Mouse (Mus musculus) A20 (cell line): Measurements from ENCODE around the gene Raver1.
A peak's percentile ranks its signal among the peaks of the same experiment; 100 is the strongest.

ENCODE experiments used
- DNase-seq: peaks from one replicate; pipeline ENCODE4 v3.0.0-alpha.2; 2011; ENCODE audit warnings: low read depth, low spot score

Gene Raver1

DNA sequence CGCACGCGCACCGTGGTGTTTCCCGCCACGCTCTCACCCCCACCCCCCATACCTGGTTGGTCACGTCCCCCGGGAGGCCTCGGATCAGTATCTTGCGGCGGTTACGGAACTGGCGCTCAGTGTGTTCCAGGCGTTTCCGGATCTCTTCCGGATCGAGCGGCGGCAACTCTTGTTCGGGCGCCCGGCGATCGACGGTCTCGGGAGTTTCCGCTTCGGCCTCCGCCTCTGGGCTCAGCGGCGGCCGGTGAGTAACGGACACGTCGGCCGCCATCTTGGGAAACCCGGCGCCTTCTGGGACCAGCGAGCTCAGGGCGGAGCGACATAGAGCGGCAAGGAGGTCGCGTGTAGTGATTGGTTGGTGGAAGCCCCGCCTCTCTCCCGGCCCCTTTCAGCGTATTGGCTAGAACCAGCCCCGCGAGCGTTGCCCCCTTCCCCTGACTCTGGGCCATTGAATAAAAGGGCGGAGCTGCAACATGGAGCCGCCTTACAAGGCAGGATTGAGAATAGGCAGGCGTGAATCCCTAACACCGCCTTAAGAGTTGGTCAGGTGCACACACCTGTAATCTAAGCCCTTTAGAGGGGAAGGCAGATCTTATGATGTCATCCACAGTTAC lies at the start of gene Raver1, which contains the start of gene Gm38431:
Gene Raver1 (minus strand): TSS at position 302 of the 614 bp plus-strand sequence.
Gene Gm38431 (minus strand): TSS at position 291 of the 614 bp plus-strand sequence.
- peak; percentile 94 for DNase-seq

DNA sequence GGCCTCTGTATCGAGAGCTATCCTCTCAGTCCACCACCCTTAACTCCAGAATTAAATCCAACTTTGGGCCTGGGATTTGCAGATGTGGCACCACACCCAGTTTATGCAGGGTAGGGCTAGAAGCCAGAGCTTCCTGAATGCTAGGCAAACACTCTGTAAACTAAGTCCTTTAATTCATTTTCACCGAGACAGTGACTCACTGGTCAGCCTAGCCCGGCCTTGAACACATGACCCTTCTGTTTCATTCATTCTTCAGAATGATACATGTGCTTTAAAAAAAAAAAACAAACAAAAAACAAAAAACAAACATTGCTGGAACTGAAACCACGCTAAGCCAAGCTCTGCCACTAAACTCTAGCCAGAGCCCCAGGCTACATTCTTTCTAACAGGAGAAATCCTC lies 46.6 kb upstream of the Raver1 start:
- DNase-seq: no peak

DNA sequence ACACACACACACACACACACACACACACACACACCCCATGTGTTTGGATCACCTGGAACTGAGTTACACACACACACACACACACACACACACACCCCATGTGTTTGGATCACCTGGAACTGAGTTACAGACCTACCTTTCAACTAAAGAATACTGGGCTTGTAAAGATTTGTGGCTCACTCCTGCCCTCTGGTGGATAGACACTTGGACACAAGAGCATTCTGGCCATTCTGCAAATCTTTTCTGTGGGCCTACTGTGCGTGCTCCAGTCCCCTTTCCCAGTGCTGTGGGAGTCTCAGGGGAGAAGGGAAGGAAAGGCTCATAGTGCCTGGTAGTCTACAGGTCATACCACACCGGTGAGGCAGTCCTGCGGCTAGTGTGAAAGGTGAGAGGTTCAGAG lies 45.4 kb upstream of the Raver1 start:
- peak; percentile 66 for DNase-seq

DNA sequence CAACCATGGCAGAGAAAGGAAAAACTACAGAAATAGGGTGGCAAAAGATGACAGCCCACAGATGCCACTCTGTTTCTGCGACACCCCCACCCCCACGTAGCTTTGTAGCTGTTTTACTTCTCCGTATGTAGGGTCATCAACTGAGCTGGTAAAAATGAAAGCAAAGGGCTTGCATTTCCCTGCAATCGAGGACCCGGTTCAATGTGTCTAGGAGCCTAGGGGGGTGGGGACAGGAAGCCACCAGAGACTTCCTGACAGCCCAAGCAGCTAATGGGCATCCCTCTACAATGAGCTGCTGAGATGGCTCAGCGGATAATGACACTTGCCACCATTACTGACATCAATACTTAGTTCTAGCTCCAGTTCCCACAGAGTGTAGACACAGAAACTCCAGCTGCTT lies 44.6 kb upstream of the Raver1 start:
- peak; percentile 46 for DNase-seq

DNA sequence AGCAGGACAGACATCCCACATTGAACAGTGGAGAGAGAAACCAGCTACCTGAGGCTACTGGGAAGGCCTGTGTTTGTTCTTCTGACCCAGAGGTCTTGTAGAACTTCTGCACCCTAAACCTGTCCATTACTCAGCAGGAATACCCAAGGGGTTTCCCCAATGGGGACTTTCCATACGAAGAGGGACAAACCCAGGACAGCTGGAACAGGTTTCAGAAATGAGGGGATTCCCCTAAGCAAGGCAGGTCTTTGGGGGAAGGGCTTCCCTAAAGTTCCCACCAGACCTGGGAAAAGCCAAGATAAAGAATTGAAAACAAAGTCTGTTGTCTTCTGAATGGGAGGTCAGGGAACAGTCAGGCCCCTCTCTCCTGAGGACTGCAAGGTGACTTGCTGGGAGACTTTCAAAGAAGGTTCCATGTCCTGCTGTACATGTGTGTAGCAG lies 44.2 kb upstream of the Raver1 start:
- DNase-seq: peak; percentile 65

DNA sequence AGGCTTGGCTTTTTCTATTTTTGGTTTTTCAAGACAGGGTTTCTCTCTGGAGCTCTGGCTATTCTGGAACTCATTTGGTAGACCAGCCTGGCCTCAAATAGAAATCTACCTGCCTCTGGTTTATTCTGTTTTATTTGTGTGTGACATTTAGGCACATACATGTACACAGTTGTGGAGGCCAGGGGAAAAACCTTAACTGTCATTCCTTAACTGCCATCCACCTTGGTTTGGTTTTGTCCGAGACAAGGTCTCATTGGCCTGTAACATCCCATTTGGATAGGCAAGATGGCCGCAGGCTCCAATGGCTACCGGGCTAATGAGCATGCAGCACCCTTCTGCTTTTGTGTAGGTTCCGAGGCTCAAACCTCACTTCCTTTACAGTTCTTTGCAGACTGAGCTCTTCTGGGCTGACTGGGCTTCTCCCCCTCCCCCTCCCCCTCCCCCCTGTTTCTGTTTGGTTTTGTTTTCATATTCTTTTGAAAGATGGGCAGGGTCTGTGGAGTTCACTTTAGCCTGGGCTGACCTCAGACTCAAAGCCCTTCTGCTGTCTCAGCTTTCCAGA lies 43.6 kb upstream of the Raver1 start:
- DNase-seq: peak; percentile 37

DNA sequence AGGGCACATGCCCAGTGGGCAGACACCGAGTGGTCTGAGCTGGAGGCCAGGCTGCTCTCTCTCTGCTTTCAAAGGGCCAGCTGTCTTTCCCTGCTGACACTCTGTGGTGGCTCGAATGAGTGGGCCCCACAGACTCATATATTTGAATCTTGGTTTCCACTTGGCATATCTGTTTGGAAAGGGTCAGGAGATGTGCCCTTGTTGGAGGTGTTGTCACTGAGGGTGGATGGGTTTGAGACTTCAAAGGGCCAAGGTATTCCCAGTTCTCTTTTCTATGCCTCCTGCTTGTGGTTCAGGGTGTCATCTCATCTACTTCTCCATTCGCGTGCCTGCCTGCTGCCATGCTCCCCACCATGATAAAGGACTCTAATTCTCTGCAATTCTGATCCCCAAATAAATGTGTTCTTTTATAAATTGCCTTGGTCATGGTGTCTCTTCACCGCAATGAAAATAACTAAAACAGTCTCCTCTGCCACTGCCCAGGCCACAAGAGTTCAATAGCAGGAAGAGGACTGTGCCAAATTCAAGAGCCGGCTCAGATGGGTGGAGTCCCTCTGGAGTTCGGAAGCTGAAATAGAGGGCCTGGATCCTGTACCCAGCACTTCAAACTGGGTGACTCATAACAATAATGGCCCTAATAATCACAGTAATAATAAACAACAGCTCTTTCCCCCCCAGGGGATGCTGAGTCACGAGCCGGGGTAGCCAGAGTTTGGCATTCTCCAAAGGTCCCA lies 43.0 kb upstream of the Raver1 start:
- peak; percentile 25 for DNase-seq

DNA sequence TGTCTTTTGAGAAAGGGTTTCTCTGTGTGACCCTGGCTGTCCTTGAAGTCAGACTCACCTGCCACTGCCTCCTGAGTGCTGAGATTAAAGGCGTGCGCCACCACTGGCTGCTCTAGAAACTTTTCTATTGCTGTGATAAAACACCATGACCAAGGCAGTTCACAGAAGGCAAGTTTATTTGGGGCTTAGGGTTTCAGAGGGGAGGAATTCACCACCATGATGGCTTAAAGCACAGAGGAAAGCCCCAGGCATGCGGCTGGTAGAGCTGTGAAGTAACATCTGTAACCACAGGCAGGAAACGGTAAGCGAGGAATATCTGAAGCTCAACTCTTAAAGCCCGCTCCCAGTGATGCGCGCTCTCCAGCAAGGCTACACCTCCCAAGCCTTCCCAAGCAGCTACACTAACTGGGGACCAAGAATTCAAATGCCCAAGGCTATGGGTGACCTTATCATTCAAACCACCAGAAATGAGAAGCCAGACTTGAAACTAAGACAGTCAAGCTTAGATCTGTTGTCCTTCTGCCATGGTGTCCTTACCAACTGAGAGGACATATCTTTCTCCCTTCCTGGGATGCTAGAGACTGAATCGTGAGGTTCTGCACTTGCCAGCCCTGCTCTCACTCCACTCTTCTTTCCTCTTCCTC lies 41.4 kb upstream of the Raver1 start:
- DNase-seq: peak; percentile 44

DNA sequence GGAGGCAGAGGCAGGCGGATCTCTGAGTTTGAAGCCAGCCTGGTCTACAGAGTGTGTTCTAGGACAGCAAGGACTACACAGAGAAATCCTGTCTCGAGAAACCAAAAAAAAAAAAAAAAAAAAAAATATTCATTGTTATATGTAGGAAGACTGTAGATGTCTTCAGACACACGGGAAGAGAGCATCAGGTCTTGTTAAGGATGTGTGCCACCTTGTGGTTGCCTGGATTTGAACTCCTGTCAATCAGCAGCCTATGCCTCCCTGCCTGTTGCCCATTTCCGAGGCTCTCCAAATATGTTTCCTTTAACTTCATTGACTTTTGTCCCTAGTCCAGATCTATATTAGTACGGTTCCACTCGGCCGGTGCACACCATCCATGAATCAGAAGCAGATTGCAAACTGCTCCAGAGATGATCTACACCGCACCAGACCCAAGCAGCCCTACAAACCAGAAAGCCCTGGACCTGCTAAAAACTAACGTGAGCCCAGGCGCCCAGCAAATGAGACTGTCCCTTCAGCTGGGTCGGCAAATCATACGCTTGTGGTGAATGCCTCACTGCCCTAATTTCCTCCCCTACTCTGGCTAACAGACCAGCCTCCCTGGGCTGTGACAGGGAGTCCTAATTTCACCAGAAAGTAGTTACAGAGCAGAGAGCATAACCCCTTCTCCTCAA lies 40.4 kb upstream of the Raver1 start:
- DNase-seq: peak; percentile 49

DNA sequence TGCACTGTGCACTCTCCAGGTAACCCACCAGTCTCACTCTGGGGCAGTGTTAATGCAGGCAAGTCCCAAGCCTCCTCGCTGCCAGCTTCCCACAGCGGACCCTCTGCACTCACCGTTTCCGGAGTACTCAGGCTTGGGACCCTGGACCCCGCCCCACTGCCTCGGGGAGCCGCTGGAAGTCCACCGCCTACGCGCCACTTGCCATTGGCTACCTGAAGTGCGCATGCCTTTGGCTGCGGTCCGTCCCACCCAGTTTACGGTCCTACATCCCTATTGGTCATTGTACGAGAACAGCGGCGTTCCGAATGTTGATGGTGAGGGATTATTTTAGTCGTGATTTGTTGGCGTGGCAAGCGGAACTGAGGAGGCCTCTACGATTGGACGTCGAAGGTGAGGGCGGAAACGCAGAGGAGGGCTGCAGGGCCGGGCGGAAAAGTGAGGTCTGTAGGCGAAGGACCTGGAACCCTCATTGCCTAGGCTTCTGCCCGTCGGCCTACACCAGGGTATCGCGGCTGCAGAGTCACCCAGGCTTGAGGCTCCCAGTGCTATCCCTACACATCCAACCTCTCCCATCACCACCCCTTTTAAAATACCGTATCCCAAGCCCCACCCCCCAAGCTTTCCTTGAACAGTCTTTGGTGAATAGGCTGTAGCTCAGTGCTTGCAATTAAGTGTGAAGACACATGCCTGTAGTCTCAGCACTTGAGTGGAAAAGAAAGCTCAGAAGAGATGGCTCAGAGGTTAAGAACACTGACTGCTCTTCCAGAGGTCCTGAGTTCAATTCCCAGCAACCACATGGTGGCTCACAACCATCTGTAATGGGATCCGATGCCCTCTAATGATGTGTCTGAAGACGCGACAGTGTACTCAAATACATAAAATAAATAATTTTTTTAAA lies 39.5 kb upstream of the Raver1 start, which contains the start of gene Tyk2:
Gene Tyk2 (minus strand): TSS at position 185 of the 898 bp plus-strand sequence.
- peak; percentile 91 for DNase-seq

DNA sequence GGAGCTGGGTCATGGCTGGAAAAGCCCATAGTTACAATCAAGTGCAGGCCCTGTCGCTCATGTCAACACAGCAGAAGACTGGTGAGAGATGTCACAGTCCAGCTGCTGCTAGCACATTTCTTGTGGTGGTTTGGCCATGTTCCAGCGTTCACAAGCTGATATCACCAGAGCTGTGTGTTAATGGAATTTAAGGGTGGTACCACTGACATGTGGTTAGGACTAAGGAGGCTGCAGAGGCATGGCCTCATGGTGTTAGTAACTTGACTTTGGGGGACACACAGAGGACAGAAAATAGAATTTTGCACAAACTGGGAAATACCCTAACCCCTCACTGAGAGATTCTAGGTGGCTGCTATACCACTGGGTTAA lies 34.4 kb upstream of the Raver1 start:
- DNase-seq: peak; percentile 37

DNA sequence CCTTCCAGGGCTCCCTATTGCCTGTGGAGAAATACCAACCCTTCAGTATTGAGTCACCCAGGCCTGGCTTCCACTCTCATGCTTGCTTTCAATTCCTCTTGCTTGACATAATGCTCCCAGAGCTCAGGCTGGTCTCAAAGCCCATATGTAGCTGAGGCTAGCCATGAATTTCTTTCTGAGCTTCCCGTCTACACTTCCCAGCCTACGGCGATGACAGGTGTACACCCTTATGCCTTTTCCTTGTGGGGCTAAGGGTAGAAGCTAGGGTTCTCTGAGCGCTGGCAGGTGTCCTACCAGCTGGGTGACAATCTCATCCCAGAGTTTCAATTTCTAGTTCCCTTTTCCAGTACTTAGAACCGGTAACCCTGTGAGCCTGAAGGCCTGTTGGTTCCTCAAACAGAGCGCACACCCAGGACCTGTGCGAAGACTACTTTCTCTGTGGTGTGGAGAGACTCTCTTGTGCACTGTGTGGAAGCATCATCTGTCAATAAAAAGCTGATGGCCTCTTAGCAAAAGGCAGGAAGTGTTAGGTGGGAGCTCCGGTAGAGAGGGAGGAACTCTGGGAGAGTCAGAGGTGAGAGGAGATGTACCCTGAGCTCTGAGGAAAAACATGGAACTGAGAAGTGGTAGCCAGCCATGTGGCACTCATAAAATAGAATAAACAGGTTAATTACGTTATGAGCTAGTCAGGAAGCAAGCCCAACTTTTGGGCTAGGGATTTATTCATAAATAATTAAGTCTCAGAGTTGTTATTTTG lies 33.9 kb upstream of the Raver1 start:
- DNase-seq: peak; percentile 71

DNA sequence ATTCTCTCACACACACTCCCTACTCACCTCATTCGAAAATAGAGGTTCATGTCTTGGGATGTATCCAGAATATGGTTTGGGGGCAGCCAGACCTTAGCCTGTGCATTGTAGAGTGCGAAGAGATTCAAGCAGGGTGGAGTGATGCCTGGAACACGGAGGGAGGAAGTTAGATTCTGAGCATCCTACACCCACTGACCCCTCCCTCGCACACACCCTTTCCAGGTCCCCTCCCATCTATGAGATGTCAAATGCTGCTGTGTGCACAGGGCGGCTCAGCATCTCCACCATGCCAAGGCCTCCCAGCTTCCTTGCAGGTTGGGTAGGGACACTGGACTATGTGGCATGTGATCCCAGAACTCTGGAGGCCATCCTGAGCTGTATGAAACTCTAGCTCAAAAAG lies 33.0 kb upstream of the Raver1 start:
- DNase-seq: no peak

DNA sequence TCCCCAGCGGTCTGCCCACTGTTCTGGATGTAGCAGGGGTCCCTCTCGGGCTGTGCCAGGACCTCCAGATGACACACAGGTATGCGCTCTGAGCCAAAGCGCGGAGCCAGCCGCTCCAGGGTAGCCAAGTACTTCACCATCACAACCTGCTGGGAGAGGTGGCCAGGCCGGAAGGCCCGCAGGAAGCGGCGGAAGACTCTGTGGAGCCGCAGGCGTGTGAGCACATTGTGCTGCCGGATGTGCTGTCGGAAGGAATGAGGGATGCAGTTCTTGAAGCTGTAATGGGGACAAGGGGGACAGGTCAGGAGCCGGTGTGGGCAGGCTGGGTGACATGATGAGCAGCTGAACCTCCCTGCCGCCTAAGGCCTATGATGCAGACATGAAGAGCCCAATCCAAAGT lies 29.7 kb upstream of the Raver1 start:
- no peak for DNase-seq

DNA sequence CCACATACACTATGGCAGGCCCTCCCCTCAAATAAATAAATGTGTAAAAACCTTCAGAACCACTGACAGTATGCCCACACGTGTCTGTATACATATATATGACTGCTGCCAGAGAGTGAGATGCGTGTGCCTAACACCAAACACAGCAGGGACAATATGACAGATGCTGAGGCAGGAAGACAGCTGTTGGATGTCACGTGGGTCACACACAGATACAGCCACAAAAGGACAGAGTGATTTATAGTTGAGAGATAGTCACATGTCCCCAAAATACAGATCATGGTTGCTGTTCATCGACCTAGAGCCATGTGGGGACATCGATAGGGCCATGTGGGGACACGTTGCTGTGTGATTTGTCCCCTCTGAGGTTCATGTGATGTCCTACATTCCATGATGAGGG lies 25.3 kb upstream of the Raver1 start:
- no peak for DNase-seq

DNA sequence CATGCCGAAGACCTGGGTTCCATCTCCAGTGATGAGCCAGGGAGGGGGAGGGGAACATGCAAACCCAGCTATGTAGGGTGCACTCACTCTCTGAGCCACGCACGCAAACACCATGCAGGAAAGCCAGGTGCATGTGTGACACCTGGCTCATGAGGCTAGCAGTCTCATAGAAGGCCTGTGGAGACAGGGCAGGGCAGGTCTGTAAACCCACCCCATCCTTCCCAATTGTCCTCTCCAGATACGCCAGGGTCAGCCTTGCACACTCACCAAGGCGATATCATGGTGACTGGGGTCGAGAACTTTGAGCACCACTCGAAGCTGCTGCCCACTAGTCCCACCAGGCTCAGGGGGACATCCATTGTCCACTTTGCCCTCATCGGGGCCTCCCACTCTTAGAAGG lies 23.3 kb upstream of the Raver1 start:
- no peak for DNase-seq

DNA sequence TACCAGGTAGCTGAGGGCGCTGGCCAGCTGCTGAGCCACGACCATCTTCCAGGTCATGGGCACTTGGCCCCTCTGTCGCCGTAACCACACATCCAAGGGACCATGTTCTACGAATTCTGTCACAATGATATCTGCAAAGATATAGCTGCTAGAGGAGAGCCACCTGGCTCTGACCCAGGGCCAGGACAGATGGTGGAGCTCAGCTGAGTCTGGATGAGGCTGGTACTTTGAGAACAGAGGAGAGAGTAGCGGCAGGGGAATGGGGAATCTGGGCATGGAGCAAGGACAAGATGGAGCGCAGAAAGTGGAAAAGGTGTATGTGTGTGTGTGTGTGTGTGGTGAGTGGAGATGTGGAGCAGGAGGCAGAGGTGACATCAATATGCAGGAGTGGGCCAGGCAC lies 22.4 kb upstream of the Raver1 start:
- DNase-seq: no peak

DNA sequence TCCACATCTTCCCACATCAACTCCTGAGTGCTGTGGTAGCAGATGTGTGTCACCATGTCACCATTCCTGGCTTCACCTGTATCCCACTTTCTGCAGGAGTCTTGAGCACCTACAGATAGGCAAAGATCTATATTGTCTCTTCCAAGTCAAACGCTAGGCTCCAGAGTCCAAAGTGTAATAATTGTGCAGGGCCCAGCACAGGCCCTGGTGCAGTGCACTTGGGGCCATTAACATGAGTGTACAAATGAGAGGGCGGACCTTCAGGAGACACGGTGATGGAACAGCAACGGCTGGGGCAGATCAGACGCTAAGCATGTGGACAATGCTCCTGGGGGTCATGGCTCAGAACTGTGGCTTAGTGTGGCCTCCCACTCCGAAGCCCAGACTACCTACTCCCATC lies 21.9 kb upstream of the Raver1 start:
- no peak for DNase-seq

DNA sequence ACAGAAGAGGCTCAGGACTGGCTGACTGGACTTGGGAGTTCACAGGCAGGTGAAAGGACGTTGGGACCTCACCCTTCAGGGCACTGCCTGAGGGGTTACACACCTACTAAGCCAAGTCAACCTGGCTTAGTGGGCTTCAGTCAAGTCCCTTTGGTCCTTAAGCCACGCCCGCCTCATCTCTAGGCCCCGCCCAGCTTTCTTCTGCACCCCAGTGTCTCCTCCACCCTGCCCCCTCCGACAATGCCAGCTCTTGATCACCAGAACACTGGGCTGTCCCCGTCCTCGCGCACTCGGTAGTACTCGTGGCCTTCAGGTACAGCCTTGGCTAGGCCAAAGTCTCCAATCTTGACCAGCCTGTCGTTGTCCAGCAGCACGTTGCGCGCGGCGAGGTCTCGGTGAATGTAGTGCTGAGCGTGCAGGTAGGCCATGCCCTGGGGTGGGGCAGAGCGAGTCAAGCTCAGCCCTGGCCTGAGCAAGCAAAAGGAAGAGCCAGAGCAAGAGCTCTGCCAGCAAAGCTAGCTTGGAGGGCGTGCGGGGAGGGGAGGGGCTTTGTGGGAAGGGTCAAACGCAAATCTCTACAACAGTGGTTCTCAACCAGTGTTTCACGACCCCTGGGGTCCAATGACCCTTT lies 15.9 kb upstream of the Raver1 start:
- DNase-seq: no peak
